Mouse (Mus musculus): ENCODE results near the gene Prelid3b. TPM values are rescaled to one million over a fixed set of nuclear protein-coding genes. Genes with fewer than 3 reads are reported as not detected.

The Prelid3b gene
- polyA plus RNA-seq, 1 experiment from 2014 or later = 161 TPM

DNA sequence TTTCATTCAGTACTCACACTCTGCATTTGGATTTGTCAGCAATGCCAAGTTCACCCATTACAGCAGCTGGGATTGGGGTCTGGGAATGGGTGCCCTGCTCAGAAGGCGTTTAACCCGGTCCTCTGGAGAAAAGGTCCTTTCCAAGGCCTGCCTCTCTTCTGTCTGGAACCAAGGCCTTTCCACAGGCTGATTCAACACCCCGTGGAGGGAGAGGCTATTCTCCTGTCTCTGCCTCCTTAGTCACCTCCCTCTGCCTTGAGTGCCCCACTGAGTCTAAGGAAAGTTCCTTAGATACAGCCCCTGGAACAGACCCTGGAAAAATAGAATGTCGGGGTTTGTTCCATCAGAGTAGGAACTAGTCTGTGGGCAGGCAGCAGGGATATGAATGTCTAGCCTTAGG lies 24.5 kb downstream of the Prelid3b start:
- H3K36me3 ChIP-seq = no peaks in the 10 kb centered on the region
- 85% methylated on average over 4 of the region's 4 CpGs for WGBS
- peaks cover 14% of the 10 kb centered on the region for H3K4me1 ChIP-seq

DNA sequence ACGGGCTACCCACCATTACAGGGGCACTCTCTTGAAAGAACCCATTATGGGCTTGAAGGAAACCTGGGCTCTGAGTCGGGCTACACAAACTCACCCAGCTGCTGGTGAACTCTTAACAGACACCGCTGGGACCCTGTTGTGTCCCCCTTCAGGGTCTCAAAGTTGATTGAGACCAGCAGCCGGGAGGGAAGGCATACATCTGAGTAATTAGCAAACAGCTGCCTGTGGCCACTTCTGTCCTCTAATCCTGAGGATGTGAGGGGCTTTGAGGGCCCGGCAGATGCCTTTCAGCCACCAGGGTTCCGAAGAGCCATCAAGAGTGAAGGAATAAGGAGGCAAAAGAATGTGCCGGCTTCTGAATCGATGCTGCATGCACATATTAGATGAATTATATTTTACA lies 26.0 kb downstream of the Prelid3b start:
- no peak overlapping the region for H3K27ac ChIP-seq
- peaks cover 14% of the 10 kb centered on the region for H3K4me1 ChIP-seq
- H3K36me3 ChIP-seq = no peaks in the 10 kb centered on the region
- H3K27me3 ChIP-seq (ENCODE audit: insufficient read depth, poor library complexity, severe bottlenecking) = 0 out of 2 replicates have a peak, but pooled peaks cover 4% of the 10 kb centered on the region
- WGBS = 64% methylated on average over 8 of the region's 8 CpGs
- DNase-seq (ENCODE audit: low spot score) = no peak
- H3K9me3 ChIP-seq = no peaks in the 10 kb centered on the region
- H3K4me3 ChIP-seq = no peak overlapping the region

More for the DNA sequence above, 24.5 kb downstream of the Prelid3b start:
- 0 out of 2 replicates have a peak, but pooled peaks cover 4% of the 10 kb centered on the region for H3K27me3 ChIP-seq (ENCODE audit: insufficient read depth, poor library complexity, severe bottlenecking)
- no peaks in the 10 kb centered on the region for H3K9me3 ChIP-seq
- no peak overlapping the region for H3K4me3 ChIP-seq
- no peak overlapping the region for H3K27ac ChIP-seq
- DNase-seq (ENCODE audit: low spot score) = no peak

DNA sequence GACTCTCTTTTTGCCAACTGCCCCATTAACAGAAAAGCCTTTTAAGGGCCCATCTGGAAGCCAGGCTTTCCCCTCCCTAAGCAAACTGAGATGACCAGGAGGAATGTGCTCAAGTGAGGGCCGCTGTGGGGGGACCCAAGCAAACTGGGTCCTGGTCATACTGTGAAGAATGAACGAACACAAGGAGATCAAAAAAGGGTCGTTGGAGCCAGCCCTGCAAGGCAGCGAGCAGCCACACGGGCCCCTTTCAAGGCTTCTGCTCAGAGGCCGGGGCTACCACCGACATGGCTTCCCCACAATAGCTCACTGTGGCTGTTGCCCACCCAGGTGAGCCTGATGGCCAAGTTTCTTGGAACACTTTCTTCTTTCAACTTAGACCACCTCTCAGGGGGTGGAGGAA lies 26.4 kb downstream of the Prelid3b start:
- no peak overlapping the region for H3K4me3 ChIP-seq
- H3K36me3 ChIP-seq = no peaks in the 10 kb centered on the region
- WGBS = 56% methylated on average over 7 of the region's 7 CpGs
- peaks cover 16% of the 10 kb centered on the region for H3K4me1 ChIP-seq
- DNase-seq (ENCODE audit: low spot score) = no peak
- H3K27me3 ChIP-seq (ENCODE audit: insufficient read depth, poor library complexity, severe bottlenecking) = 0 out of 2 replicates have a peak, but pooled peaks cover 4% of the 10 kb centered on the region
- H3K9me3 ChIP-seq = no peaks in the 10 kb centered on the region
- H3K27ac ChIP-seq = no peak overlapping the region

DNA sequence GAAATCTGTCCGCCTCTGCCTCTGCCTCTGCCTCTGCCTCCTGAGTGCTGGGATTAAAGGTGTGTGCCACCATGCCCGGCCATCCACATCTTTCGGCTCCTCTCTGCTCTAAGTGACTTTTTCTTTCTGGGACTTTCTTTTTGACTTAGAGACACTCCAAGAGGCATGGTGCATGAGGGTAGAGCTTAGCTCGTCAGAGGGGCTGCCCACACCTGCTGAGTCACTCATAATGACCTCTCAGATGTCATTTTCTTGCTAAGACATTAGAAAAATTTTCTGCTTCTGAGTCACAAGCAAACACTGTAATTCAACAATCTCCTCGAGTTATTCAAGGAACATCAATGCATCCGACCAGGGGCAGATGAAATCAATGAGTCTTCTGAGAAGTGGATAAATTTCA lies 27.9 kb downstream of the Prelid3b start:
- Histone ChIP-seq H3K27ac (no peak overlapping the region), H3K4me3 (no peak overlapping the region), H3K27me3 (ENCODE audit: insufficient read depth, poor library complexity, severe bottlenecking) (0 out of 2 replicates have a peak, but pooled peaks cover 4% of the 10 kb centered on the region), H3K9me3 (no peaks in the 10 kb centered on the region), H3K36me3 (no peaks in the 10 kb centered on the region), H3K4me1 (peaks cover 22% of the 10 kb centered on the region)
- DNase-seq (ENCODE audit: low spot score) = no peak
- WGBS = 77% methylated on average over 6 of the region's 6 CpGs

DNA sequence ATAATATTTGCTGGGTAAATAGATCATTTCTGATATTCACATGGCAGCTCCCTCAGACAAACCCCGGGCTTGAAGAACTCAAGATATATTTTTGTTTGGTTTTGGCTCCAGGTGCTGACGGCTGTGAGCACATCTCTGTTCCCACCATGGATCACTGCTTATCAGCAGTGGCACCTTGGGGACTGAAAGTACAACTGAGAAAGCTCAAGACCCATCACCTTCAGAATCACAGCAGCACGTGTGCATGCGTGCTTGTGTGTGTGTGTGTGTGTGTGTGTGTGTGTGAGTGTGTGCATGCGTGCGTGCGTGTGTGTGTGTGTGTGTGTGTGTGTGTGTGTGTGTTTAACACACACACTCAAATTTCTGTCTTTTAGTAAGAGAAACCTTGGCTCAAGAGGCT lies 28.5 kb downstream of the Prelid3b start:
- WGBS = 65% methylated on average over 7 of the region's 7 CpGs
- Histone ChIP-seq H3K9me3 (no peaks in the 10 kb centered on the region), H3K27ac (no peak overlapping the region), H3K27me3 (ENCODE audit: insufficient read depth, poor library complexity, severe bottlenecking) (0 out of 2 replicates have a peak, but pooled peaks cover 4% of the 10 kb centered on the region), H3K36me3 (no peaks in the 10 kb centered on the region), H3K4me3 (no peak overlapping the region), H3K4me1 (peaks cover 29% of the 10 kb centered on the region)
- no peak for DNase-seq (ENCODE audit: low spot score)

DNA sequence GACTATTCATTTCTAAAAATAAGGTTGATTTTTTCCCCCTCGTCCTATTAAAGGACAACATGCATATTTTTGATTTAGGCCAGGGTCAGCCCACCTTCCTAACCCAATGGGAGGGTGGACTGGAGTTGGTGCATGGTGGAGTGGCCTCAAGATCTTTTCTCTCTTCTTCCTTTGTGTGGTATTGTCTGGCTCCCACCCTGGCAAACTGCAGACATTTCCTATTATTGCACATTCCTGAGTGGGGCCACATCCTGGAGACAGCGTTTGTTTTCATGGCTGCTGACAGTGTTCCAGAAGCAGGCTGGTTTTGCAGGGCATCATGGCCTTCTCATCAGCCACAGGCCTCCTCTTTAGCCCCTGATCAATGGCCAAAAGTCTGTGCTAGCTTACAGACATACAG lies 29.8 kb downstream of the Prelid3b start:
- no peak overlapping the region for H3K4me3 ChIP-seq
- H3K36me3 ChIP-seq = no peaks in the 10 kb centered on the region
- no peak for DNase-seq (ENCODE audit: low spot score)
- peaks cover 42% of the 10 kb centered on the region for H3K4me1 ChIP-seq
- peak overlapping the region; percentile 19; the same call in 1 of the 2 replicates for H3K27ac ChIP-seq
- WGBS = 49% methylated on average over 2 of the region's 2 CpGs
- 0 out of 2 replicates have a peak, but pooled peaks cover 3% of the 10 kb centered on the region for H3K27me3 ChIP-seq (ENCODE audit: insufficient read depth, poor library complexity, severe bottlenecking)
- no peaks in the 10 kb centered on the region for H3K9me3 ChIP-seq

DNA sequence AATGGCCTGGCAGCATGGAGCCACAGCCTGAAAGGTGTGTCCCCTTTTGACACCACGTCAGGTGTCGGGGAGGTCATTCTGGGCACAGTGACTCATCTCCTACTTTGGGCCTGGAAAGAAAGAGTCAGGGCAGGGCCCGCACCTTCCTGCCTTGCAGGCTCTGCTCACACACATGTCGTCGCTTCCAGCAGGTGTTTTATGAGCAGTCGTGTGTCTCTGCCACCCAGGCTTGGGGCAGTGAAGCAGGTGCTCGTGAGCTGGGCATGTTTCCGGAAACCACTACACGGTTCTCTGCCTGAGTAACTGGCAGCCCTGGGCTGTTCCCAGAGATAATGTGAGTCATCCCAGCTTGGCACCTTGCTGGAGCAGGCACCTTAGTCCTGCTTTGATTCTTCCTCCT lies 30.4 kb downstream of the Prelid3b start:
- H3K36me3 ChIP-seq = no peaks in the 10 kb centered on the region
- H3K4me3 ChIP-seq = no peak overlapping the region
- H3K27ac ChIP-seq = peak overlapping the region; percentile 49; the same call in 1 of the 2 replicates
- DNase-seq (ENCODE audit: low spot score) = no peak
- no peaks in the 10 kb centered on the region for H3K9me3 ChIP-seq
- WGBS = 61% methylated on average over 9 of the region's 9 CpGs
- no peaks in the 10 kb centered on the region for H3K27me3 ChIP-seq (ENCODE audit: insufficient read depth, poor library complexity, severe bottlenecking)
- H3K4me1 ChIP-seq = peaks cover 48% of the 10 kb centered on the region

DNA sequence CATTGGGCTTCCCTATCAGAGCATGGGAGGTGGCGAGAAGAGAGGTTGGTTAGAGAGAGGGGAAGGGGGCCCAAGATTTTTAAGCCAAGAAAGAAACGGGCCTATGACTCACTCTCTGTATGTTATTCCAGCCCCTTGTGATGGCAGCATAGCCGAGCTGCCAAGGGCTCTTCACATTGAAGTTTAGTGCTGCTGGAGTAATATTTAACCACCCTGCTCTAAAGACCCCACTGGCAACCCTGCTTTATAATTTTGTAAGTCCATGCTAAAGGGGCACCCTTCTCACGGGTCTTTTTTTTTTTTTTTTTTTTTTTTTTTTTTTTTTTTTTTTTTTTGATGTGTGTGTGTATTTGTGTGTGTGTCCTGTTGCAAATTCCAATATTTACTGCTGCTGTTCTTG lies 31.0 kb downstream of the Prelid3b start:
- DNase-seq (ENCODE audit: low spot score) = no peak
- Histone ChIP-seq H3K4me1 (peaks cover 53% of the 10 kb centered on the region), H3K9me3 (no peaks in the 10 kb centered on the region), H3K27ac (no peak overlapping the region), H3K36me3 (peaks cover 2% of the 10 kb centered on the region; the same call in 1 of the 2 replicates), H3K27me3 (ENCODE audit: insufficient read depth, poor library complexity, severe bottlenecking) (no peaks in the 10 kb centered on the region), H3K4me3 (no peak overlapping the region)
- 65% methylated on average over 4 of the region's 4 CpGs for WGBS

DNA sequence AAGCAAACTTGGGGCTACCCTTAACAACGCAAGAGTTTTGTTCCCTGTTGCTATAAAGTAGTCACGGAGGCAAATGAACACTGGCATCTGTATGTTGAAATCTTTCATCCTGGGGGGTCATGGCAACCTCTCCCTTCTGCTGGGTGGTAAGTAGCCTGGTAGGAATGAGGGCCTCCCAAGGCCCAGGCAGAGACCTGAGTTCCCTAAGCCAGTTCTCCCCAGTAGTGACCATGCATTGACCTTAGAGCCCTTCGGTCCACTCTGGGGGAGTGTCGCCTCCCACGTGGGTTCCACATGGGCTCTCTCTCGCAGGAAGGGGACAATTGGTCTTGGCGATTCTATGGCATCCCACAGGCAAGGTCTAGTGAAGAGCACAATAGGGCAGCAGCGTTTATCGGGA lies 32.9 kb downstream of the Prelid3b start:
- Histone ChIP-seq H3K4me3 (no peak overlapping the region), H3K27me3 (ENCODE audit: insufficient read depth, poor library complexity, severe bottlenecking) (no peaks in the 10 kb centered on the region), H3K9me3 (no peaks in the 10 kb centered on the region), H3K27ac (no peak overlapping the region), H3K36me3 (peaks cover 18% of the 10 kb centered on the region), H3K4me1 (peaks cover 46% of the 10 kb centered on the region)
- WGBS = 78% methylated on average over 9 of the region's 9 CpGs
- no peak for DNase-seq (ENCODE audit: low spot score)

DNA sequence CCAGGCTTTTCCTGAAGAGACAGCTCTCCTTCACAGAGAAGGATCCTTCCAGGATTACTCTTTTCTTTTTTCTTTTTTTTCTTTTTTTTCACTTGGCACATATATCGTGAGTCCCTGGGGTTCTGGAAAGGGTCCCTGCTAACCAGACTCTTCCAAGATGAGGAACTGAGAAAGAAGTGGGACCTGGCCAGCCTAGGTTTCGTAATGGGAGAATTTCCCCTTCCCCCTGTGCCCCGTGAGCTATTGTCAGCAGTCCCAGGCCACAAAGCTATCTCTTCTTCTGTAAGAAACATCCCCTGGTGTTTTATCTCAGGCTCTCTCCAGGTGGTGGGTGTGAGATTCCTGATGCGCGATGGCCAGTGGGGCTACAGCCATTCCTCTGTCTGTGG lies 33.4 kb downstream of the Prelid3b start:
- H3K27me3 ChIP-seq (ENCODE audit: insufficient read depth, poor library complexity, severe bottlenecking) = no peaks in the 10 kb centered on the region
- no peak for DNase-seq (ENCODE audit: low spot score)
- peaks cover 44% of the 10 kb centered on the region for H3K4me1 ChIP-seq
- 22% methylated on average over 5 of the region's 5 CpGs for WGBS
- H3K9me3 ChIP-seq = no peaks in the 10 kb centered on the region
- H3K27ac ChIP-seq = peak overlapping the region; percentile 91; the same call in 1 of the 2 replicates
- peaks cover 22% of the 10 kb centered on the region for H3K36me3 ChIP-seq
- H3K4me3 ChIP-seq = peak overlapping the region; percentile 78; the same call in 1 of the 2 replicates

DNA sequence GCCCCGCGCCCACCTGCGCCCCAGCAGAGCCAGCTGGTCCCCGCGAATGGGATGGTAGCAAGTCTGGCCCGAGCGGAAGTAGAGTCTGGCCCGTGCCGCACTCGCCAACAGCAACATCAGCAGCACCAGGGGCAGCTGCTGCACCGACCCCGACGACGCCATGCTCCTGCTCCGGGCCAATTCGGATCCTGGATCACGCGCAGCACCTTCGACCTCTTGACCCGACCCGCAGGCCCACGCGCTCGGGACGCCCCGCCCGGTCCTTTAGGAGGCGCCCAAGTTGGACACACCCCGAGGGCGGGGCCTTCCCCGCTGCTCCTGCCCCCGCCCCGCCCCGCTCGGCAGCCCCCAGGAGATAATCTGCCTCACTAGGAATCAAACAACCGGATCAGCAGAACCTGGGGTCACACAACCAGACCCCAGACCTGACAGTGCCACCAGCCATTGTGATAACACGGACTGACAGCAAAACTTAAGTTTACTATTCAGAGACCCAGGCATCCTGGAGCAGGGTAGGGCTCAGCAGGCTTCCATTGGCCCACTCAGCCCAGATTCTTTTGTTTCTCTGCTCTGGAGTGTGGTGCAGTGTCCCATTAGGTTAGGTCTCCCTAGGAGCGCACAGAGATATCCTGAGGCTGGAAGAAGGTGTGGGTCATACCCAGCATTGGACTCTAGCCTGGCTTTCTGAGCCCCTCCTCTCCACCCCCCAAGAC lies 34.0 kb downstream of the Prelid3b start, which contains the start of gene Ctsz:
Gene Ctsz (minus strand): TSS at position 303 of the 713 bp plus-strand sequence.
- Histone ChIP-seq H3K27me3 (ENCODE audit: insufficient read depth, poor library complexity, severe bottlenecking) (no peaks in the 10 kb centered on the region), H3K36me3 (peaks cover 26% of the 10 kb centered on the region), H3K9me3 (no peaks in the 10 kb centered on the region), H3K27ac (peak within 1 kb of the TSS; percentile 91), H3K4me1 (peaks cover 42% of the 10 kb centered on the region), H3K4me3 (peak within 1 kb of the TSS; percentile 78)
- under 1% methylated on average over 38 of the region's 38 CpGs for WGBS
- DNase-seq (ENCODE audit: low spot score) = peak; percentile 92

DNA sequence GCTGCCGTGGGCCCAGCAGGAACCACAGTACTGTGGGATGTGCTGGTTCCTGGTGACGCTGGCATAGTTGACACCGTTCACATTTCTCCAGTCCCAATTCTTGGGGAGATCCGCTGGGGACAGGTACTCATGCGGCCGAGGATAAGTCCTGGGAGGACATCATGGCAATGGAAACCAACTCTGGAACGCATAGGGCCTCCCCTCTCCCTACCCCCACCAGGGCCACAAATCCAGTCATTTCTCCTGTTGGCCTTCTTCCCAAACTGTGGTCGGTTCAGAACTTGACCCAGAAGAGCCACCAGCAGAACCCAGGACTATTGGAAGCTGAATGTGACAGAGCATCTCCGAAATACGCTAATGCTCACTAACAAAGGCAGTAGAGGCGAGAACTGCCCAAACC lies 34.7 kb downstream of the Prelid3b start:
- H3K4me1 ChIP-seq = peaks cover 42% of the 10 kb centered on the region
- H3K4me3 ChIP-seq = peak overlapping the region; percentile 78
- H3K27ac ChIP-seq = peak overlapping the region; percentile 91
- H3K27me3 ChIP-seq (ENCODE audit: insufficient read depth, poor library complexity, severe bottlenecking) = no peaks in the 10 kb centered on the region
- peaks cover 31% of the 10 kb centered on the region for H3K36me3 ChIP-seq
- DNase-seq (ENCODE audit: low spot score) = no peak
- H3K9me3 ChIP-seq = no peaks in the 10 kb centered on the region
- WGBS = 69% methylated on average over 11 of the region's 11 CpGs

DNA sequence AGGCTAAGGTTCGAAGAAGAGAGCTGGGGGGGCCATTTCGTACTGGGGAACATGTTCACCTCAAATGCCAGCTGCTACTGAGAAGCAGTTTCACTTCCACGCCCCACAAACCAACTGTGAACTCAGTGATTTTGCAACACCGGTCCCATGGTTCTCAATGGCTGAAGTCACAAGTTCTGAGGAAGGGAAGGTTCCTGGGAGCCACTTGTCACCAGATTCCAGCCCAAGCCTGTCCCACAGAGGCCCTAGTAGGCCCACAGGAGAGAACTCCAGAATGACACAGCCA lies 35.2 kb downstream of the Prelid3b start:
- no peak for DNase-seq (ENCODE audit: low spot score)
- H3K9me3 ChIP-seq = no peaks in the 10 kb centered on the region
- H3K4me1 ChIP-seq = peaks cover 42% of the 10 kb centered on the region
- WGBS = 94% methylated on average over 4 of the region's 4 CpGs
- no peak overlapping the region for H3K27ac ChIP-seq
- peaks cover 35% of the 10 kb centered on the region for H3K36me3 ChIP-seq
- H3K27me3 ChIP-seq (ENCODE audit: insufficient read depth, poor library complexity, severe bottlenecking) = no peaks in the 10 kb centered on the region
- H3K4me3 ChIP-seq = peak overlapping the region; percentile 78

Measured in heart, embryonic 10.5 days (tissue).